Mouse (Mus musculus): ENCODE measurements around the gene Hnrnpk. TPM values are rescaled to one million over a fixed set of nuclear protein-coding genes. Genes with fewer than 3 reads are reported as not detected.

Hnrnpk gene
- total and polyA plus RNA-seq, 3 experiments, result 411 to 1,549 (median 1,174) TPM

DNA sequence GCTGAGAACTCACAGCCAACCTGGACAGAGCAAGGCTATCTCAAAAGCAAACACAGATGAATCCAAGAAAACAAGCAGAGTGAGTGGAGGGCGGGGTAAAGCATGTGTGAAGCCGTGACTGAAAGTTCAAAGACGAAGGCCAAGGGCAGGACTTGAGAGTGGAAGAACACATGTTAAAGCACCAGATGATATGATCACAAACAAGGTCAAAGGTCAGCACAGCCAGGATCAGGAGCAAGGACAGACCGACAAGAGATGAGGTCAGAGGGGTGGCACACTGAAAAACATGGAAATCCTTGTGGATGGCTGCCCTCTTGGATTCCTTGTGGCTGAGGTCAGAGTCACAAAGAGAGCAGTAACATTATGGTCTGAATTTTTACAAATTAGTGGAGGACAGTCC, 52.5 kb downstream of the Hnrnpk start:
- in situ Hi-C loops (cut with MboI; ENCODE audit: low pct_ligation_motif_present, low pct_unique_long_range_greater_than_20kb, low sequenced_read_pairs) (no loop called here), dilution Hi-C loops (cut with MboI; ENCODE audit: extremely low pct_ligation_motif_present, extremely low pct_unique_long_range_greater_than_20kb, low sequenced_read_pairs) (no loop called here)
- H3K79me2 ChIP-seq (replicated peaks; ENCODE audit: control insufficient read depth, extremely low read depth, insufficient read depth, poor library complexity, severe bottlenecking), result no peaks in the 10 kb centered on the region
- no peak overlapping the region for H3K4me2 ChIP-seq (ENCODE audit: insufficient read depth, low read depth, poor library complexity, severe bottlenecking)
- H3K36me3 ChIP-seq (replicated peaks in 1 of 2; ENCODE audit: control insufficient read depth in 1 of 2, insufficient read depth in 1 of 2, low read length in 1 of 2), result no peaks in the 10 kb centered on the region
- no peak for DNase-seq (ENCODE audit: extremely low read depth)
- no peak overlapping the region for H3K4me3 ChIP-seq (replicated peaks in 1 of 3; ENCODE audit: low read depth in 2 of 3, low read length in 2 of 3, poor library complexity in 1 of 3)
- no peaks in the 10 kb centered on the region for H3K4me1 ChIP-seq (ENCODE audit: control insufficient read depth in 1 of 2, insufficient read depth in 2 of 2)
- H3K27ac ChIP-seq (ENCODE audit: insufficient read depth, low read depth), result no peak overlapping the region
- H3K9ac ChIP-seq (ENCODE audit: insufficient read depth, low read depth), result no peak overlapping the region
- no peaks in the 10 kb centered on the region for H3K9me3 ChIP-seq (replicated peaks; ENCODE audit: low read length)
- no peaks in the 10 kb centered on the region for H3K27me3 ChIP-seq (replicated peaks)
- TF ChIP-seq MYC (IDR thresholded peaks at IDR 0.05; ENCODE audit: low read depth, low read length), result no peak
- TF ChIP-seq EP300 (IDR thresholded peaks at IDR 0.05; ENCODE audit: low read length), result no peak
- TF ChIP-seq SIN3A (IDR thresholded peaks at IDR 0.05; ENCODE audit: low read length), result no peak
- TF ChIP-seq CTCF (conservative IDR thresholded peaks at IDR 0.05 in 1 of 2, IDR thresholded peaks at IDR 0.05 in 1 of 2; ENCODE audit: low read depth in 2 of 2, low read length in 2 of 2), result no peak
- no peak for TF ChIP-seq HCFC1 (IDR thresholded peaks at IDR 0.05; ENCODE audit: low read depth, low read length)
- no peak for TF ChIP-seq MEF2A (IDR thresholded peaks at IDR 0.05; ENCODE audit: borderline replicate concordance, low read depth, low read length)
- no peak for TF ChIP-seq JUND (conservative IDR thresholded peaks at IDR 0.05; ENCODE audit: low read depth, low read length)
- no peak for TF ChIP-seq SMC3 (IDR thresholded peaks at IDR 0.05; ENCODE audit: low read depth, low read length)

DNA sequence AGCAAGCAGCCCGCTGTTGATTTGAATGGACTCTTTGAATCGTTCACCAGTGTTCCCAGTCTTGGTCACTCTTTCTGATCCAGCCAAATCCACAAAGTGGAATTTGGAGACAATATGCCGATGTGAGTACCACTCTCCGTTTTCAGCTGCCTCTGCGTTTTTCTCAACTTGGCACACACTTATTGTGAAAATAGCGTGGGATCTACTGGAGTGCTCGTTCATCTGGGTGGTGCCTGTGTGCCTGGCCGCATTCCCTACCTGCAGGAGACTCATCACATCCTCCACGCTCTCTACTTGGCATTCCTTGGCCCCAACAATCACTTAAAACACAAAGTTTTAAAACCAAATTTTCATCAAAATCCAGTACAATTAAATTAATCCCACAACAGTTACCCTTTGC, 58.6 kb downstream of the Hnrnpk start:
- Histone ChIP-seq H3K4me3 (replicated peaks in 1 of 3; ENCODE audit: low read depth in 2 of 3, low read length in 2 of 3, poor library complexity in 1 of 3) (no peak overlapping the region), H3K4me2 (ENCODE audit: insufficient read depth, low read depth, poor library complexity, severe bottlenecking) (no peak overlapping the region), H3K9me3 (replicated peaks; ENCODE audit: low read length) (no peaks in the 10 kb centered on the region), H3K9ac (ENCODE audit: insufficient read depth, low read depth) (no peak overlapping the region), H3K27ac (ENCODE audit: insufficient read depth, low read depth) (no peak overlapping the region), H3K4me1 (ENCODE audit: control insufficient read depth in 1 of 2, insufficient read depth in 2 of 2) (no peaks in the 10 kb centered on the region), H3K27me3 (replicated peaks) (no peaks in the 10 kb centered on the region), H3K36me3 (replicated peaks in 1 of 2; ENCODE audit: control insufficient read depth in 1 of 2, insufficient read depth in 1 of 2, low read length in 1 of 2) (no peaks in the 10 kb centered on the region), H3K79me2 (replicated peaks; ENCODE audit: control insufficient read depth, extremely low read depth, insufficient read depth, poor library complexity, severe bottlenecking) (no peaks in the 10 kb centered on the region)
- dilution Hi-C loops (cut with MboI; ENCODE audit: extremely low pct_ligation_motif_present, extremely low pct_unique_long_range_greater_than_20kb, low sequenced_read_pairs), result no loop called here
- in situ Hi-C loops (cut with MboI; ENCODE audit: low pct_ligation_motif_present, low pct_unique_long_range_greater_than_20kb, low sequenced_read_pairs), result no loop called here
- no peak for TF ChIP-seq POLR2A (IDR thresholded peaks at IDR 0.05; ENCODE audit: low read depth, low read length)
- no peak for TF ChIP-seq JUND (conservative IDR thresholded peaks at IDR 0.05; ENCODE audit: low read depth, low read length)
- TF ChIP-seq MAFK (IDR thresholded peaks at IDR 0.05; ENCODE audit: insufficient replicate concordance, low read length), result no peak
- TF ChIP-seq PAX5 (IDR thresholded peaks at IDR 0.05; ENCODE audit: low read length), result no peak
- DNase-seq (ENCODE audit: extremely low read depth), result no peak

Other genes starting within 250 kb of the Hnrnpk start
- 31.7 and 32.0 TPM in 2 replicates for gene Idnk, start 245.7 kb downstream of the Hnrnpk start, total RNA-seq (2012; rRNA removed)
- 24.2 and 25.5 TPM in 2 replicates for gene Idnk, start 245.7 kb downstream of the Hnrnpk start, total RNA-seq (2014; rRNA removed)
- 45.0 and 47.1 TPM in 2 replicates for gene Idnk, start 245.7 kb downstream of the Hnrnpk start, polyA plus RNA-seq (2012; ENCODE audit: insufficient read length, low read depth)
- gene Ubqln1, start 187.7 kb downstream of the Hnrnpk start, total RNA-seq (2012; rRNA removed), result 58.5 and 76.3 TPM in 2 replicates
- gene Ubqln1, start 187.7 kb downstream of the Hnrnpk start, total RNA-seq (2014; rRNA removed), result 166 and 189 TPM in 2 replicates
- 119 and 130 TPM in 2 replicates for gene Ubqln1, start 187.7 kb downstream of the Hnrnpk start, polyA plus RNA-seq (2012; ENCODE audit: insufficient read length, low read depth)
- gene Gkap1, start 127.6 kb downstream of the Hnrnpk start, total RNA-seq (2012; rRNA removed), result 0.76 and 2.0 TPM in 2 replicates
- 0.74 and 0.82 TPM in 2 replicates for gene Gkap1, start 127.6 kb downstream of the Hnrnpk start, total RNA-seq (2014; rRNA removed)
- 1.3 and 1.5 TPM in 2 replicates for gene Gkap1, start 127.6 kb downstream of the Hnrnpk start, polyA plus RNA-seq (2012; ENCODE audit: insufficient read length, low read depth)
- gene Kif27, start 44.2 kb downstream of the Hnrnpk start, total RNA-seq (2012; rRNA removed), result not detected in 2 replicates
- gene Kif27, start 44.2 kb downstream of the Hnrnpk start, total RNA-seq (2014; rRNA removed), result not detected in 2 replicates
- not detected in 2 replicates for gene Kif27, start 44.2 kb downstream of the Hnrnpk start, polyA plus RNA-seq (2012; ENCODE audit: insufficient read length, low read depth)
- 0.42 and 0.51 TPM in 2 replicates for gene 2210016F16Rik, start 18.1 kb downstream of the Hnrnpk start, total RNA-seq (2012; rRNA removed)
- 0.12 TPM in 1 of 2 replicates, not detected in the other for gene 2210016F16Rik, start 18.1 kb downstream of the Hnrnpk start, total RNA-seq (2014; rRNA removed)
- 4.7 and 5.3 TPM in 2 replicates for gene 2210016F16Rik, start 18.1 kb downstream of the Hnrnpk start, polyA plus RNA-seq (2012; ENCODE audit: insufficient read length, low read depth)
- gene Rmi1, start 1.1 kb downstream of the Hnrnpk start, total RNA-seq (2012; rRNA removed), result 6.8 and 7.1 TPM in 2 replicates
- gene Rmi1, start 1.1 kb downstream of the Hnrnpk start, total RNA-seq (2014; rRNA removed), result 7.7 and 8.4 TPM in 2 replicates
- 11.0 and 11.1 TPM in 2 replicates for gene Rmi1, start 1.1 kb downstream of the Hnrnpk start, polyA plus RNA-seq (2012; ENCODE audit: insufficient read length, low read depth)
- gene Slc28a3, start 207.5 kb upstream of the Hnrnpk start, total RNA-seq (2012; rRNA removed), result not detected in 2 replicates
- gene Slc28a3, start 207.5 kb upstream of the Hnrnpk start, total RNA-seq (2014; rRNA removed), result not detected in 2 replicates
- not detected in 2 replicates for gene Slc28a3, start 207.5 kb upstream of the Hnrnpk start, polyA plus RNA-seq (2012; ENCODE audit: insufficient read length, low read depth)

Measured in CH12.LX (cell line).